Mouse (Mus musculus): Measurements from ENCODE around the gene Tfr2.

Gene Tfr2

DNA sequence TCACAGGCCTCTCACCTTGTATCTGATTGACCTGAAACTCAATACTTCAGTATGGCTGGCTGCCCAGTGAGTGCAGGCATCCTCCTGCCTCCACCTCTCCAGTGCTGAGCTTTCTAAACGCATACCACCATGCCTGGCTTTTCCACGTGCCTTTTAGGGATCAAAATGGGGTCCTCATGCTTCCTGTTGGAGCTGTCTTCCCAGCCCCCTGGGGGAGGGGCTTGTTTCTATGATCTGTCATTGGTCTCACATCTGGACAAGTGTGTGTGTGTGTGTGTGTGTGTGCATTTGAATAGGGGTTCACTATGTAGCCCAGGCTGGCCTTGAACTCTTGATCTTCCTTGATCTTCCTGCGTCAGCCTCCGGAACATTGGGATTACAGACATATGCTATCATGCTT, 32.2 kb upstream of the Tfr2 start:
- DNase-seq (ENCODE audit: low read depth, low spot score): no peak

GRCm38 (mm10) chr5:137539291-137539801, 30.3 kb upstream of the Tfr2 start:
- DNase-seq (ENCODE audit: low read depth, low spot score): no peak

GRCm38 (mm10) chr5:137540991-137541390, 28.6 kb upstream of the Tfr2 start:
- no peak for DNase-seq (ENCODE audit: low read depth, low spot score)

- no peak for DNase-seq (ENCODE audit: low read depth, low spot score)
Observed at GRCm38 (mm10) chr5:137541768-137542540, 27.7 kb upstream of the Tfr2 start.

DNA sequence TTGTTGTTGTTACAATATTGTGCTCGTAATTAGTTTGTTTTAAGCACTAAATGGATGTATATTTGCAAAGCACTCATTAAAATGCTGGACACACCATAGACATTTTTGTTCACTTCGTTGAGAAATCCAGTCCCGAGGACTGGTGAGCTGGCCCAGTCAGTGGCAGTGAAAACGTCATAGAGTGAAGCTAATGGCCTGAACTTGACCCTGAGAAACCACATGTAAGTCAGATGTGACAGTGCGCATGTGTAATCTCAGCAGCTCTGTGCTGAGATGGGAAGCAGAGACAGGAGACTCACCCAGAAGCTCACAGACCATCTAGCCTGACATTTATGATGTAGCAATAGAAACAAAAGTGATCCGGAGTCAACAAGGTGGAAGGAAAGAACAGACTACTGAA, 24.7 kb upstream of the Tfr2 start:
- DNase-seq (ENCODE audit: low read depth, low spot score): no peak

DNA sequence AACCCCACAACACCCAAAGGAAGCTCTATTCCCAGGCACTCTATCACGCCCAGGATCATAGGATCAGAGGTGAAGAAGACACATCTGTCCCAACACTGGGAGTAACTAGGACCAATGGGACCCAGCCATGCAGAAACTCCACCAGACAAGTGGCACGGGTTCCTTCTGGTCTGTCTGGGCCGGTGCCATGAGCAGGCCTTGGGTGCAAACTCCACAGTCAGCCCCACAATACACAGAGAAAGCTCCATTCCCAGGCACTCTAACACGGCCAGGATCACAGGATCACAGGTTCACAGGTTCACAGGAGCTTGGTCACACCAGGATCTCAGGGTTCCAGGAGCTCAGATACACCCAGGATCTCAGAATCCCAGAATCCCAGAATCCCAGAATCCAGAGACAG, 24.0 kb upstream of the Tfr2 start:
- no peak for DNase-seq (ENCODE audit: low read depth, low spot score)

GRCm38 (mm10) chr5:137549840-137550239, 19.8 kb upstream of the Tfr2 start:
- no peak for DNase-seq (ENCODE audit: low read depth, low spot score)

- DNase-seq (ENCODE audit: low read depth, low spot score): no peak
Observed at GRCm38 (mm10) chr5:137551119-137551518, 18.5 kb upstream of the Tfr2 start.

GRCm38 (mm10) chr5:137553000-137553399, 16.6 kb upstream of the Tfr2 start:
- no peak for DNase-seq (ENCODE audit: low read depth, low spot score)

- peak; percentile 61 for DNase-seq (ENCODE audit: low read depth, low spot score)
Observed at GRCm38 (mm10) chr5:137553411-137553837, 16.2 kb upstream of the Tfr2 start, which contains the start of gene Actl6b. Gene Actl6b (plus strand): TSS chr5:137553517.

DNA sequence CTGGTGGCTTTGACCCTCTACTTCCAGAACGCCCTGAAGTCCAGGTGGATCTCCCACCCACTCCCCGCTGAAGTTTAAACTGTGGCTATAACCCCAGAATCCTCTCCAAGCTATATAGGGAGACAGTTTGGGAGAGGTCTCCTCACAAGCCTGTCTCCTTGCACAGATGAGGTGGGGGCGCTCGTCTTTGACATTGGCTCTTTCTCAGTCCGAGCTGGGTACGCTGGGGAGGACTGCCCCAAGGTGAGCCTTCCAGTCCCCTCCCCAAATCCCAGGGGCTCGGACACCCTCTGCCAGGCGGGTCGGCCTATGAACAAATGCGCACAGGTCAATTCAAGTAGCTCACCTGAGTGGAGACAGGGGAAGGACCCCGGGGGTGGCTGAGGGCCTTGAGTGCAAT, 15.7 kb upstream of the Tfr2 start:
- DNase-seq (ENCODE audit: low read depth, low spot score): no peak

GRCm38 (mm10) chr5:137561556-137561955, 8.1 kb upstream of the Tfr2 start:
- DNase-seq (ENCODE audit: low read depth, low spot score): no peak

DNA sequence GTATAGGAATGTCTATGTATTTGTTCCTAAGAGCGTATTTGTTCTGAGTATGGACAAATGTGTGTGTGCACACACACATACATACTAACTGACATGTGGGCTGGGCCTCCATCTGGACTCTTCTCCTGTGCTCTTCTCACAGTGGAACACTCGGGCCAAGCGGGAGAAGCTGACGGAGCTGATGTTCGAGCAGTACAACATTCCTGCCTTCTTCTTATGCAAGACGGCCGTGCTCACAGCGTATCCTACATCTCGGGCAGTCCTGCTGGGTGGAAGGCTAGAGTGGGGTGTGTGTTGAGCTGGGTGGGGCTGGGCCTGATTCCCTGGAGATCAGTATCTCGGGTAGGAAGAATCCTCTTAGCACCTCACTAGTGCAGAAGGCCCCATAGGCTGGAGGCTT, 6.7 kb upstream of the Tfr2 start:
- no peak for DNase-seq (ENCODE audit: low read depth, low spot score)

GRCm38 (mm10) chr5:137565744-137566143, 3.9 kb upstream of the Tfr2 start:
- no peak for DNase-seq (ENCODE audit: low read depth, low spot score)

GRCm38 (mm10) chr5:137566416-137566815, 3.2 kb upstream of the Tfr2 start:
- DNase-seq (ENCODE audit: low read depth, low spot score): no peak

DNA sequence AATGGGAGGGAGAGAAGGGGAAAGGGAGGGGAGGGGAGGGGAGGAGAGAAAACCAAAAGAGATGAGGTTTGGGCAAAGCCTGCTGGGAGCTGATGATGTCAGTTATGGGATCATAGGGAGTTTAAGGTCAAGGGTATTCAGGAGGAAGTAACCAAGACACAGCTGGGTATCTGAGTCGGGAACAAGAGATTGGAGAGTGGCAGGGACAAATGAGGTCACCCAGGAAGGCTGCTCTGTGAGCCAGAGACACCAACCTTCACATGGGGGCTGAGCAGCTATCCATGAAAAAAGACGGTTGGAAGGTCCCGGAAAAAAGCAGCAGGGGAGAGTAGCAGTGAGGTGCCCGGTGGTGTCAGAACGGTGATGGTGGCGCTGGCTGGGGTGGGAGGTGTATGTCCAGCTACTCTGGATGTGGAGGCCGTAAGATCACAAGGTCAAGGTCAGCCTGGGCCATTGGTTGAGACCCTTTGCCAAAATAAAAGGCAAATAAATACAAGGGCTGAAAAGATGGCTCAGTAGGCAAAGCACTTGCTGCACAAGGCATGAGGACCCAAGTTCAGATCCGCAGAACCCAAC, 1.3 kb upstream of the Tfr2 start:
- DNase-seq (ENCODE audit: low read depth, low spot score): no peak

DNA sequence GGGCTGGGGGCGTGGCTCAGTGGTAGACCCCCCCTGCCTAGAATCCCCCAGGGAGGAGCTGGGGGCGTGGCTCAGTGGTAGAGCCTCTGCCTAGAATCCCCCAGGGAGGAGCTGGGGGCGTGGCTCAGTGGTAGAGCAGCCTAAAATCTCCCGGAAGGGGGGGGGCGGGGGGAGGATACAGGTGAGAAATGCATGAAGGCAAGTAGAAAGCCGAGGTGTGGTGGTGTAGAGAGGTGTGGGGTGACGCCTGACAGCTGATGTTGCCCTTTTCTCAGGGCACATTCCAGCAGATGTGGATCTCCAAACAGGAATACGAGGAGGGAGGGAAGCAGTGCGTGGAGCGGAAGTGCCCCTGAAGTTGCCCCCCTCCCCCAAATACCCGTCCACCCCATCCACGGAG, 609 bp upstream of the Tfr2 start:
- no peak for DNase-seq (ENCODE audit: low read depth, low spot score)

DNA sequence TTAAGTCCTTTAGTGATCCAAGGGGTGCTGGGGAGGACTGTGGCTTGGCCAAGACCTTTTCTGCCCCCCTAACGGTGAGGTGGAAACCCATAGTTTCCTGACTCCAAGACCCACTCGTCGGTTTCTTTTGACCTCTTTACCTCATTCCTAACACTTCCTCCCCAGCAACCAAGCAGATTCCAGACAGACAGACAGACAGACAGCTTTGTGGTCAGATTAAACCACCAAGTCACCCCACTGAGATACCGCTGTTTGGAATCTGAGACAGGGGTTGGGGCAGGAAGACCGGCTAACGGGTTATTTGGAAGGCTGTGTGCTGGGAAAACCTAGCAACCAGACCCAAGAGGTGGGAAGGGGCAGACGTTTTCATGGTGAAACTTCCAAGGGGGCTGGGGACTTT, 541 bp downstream of the Tfr2 start:
- DNase-seq (ENCODE audit: low read depth, low spot score): no peak

GRCm38 (mm10) chr5:137570691-137571586, 1.3 kb downstream of the Tfr2 start:
- no peak for DNase-seq (ENCODE audit: low read depth, low spot score)

GRCm38 (mm10) chr5:137574470-137574901, 4.8 kb downstream of the Tfr2 start:
- no peak for DNase-seq (ENCODE audit: low read depth, low spot score)

GRCm38 (mm10) chr5:137580246-137580645, 10.6 kb downstream of the Tfr2 start:
- no peak for DNase-seq (ENCODE audit: low read depth, low spot score)

DNA sequence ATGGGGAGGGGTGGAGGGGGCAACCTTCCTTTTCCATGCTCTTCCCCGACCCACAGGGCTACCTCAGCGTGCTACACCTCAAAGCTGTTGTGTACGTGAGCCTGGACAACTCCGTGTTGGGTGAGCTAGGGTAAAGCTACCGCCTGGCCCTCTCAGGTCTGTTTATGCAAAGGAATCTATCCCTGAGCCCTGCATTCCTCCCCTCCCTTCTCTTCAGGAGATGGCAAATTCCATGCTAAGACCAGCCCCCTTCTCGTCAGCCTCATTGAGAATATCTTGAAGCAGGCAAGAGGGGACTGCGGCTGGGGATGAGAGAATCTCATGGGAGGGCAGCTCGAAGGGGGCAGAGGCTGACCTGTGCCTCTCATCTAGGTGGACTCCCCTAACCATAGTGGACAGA, 13.1 kb downstream of the Tfr2 start:
- no peak for DNase-seq (ENCODE audit: low read depth, low spot score)

Measured in embryo, embryonic 11.5 days (tissue).